ENCODE assay signal across 15 mouse cellular contexts in the genomic region with DNA sequence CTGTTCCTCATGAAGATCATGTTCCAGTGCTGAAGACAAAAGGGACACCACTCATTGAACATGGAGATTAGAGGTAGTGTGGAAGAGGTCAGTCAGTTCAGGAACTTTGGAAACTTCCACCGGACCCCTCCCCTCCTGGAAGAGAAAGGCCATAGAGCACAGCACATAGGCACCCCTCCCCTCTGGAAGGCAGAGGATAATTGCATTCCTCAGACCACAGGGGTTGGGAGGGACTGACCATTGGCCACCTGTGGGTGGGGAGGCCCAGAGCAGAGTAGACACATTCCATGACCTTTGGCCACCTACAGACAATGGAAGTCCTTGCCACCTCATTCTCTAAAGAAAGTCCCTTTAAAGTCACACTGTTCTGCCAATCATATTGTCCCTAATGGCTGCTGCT.
DNase-seq lines count a peak whose midpoint lies in the region; ATAC-seq lines count a peak whose summit lies in the region.
"Had no signal": no experiment of that assay in that cellular context is flagged by ENCODE, and none has a peak within 500 bp of the region (broad histone marks: within the 10 kb centered on the region; RNA-seq: fewer than 3 reads in every experiment).

No protein-coding gene starts in this region.

- H3K4me2 ChIP-seq in kidney, embryonic 16.5 days (replicated peaks; ENCODE audit: low read depth, low read length): no peak overlapping the region
- H3K4me2 ChIP-seq: embryonic facial prominence, embryonic 13.5 days; forebrain, embryonic 12.5 days; limb, embryonic 15.5 days had no signal

- no peaks in the 10 kb centered on the region for H3K9me3 ChIP-seq in kidney, embryonic 16.5 days (ENCODE audit: low read length)
- no peaks in the 10 kb centered on the region for H3K9me3 ChIP-seq in heart, embryonic 10.5 days
- H3K9me3 ChIP-seq: embryonic facial prominence, embryonic 13.5 days; forebrain, embryonic 12.5 days; limb, embryonic 15.5 days had no signal

- H3K4me3 ChIP-seq in kidney, embryonic 16.5 days (ENCODE audit: low read length): no peak overlapping the region
- no peak overlapping the region for H3K4me3 ChIP-seq in heart, embryonic 10.5 days
- H3K4me3 ChIP-seq: embryonic facial prominence, embryonic 13.5 days; forebrain, embryonic 12.5 days; limb, embryonic 15.5 days had no signal

- DNase-seq in retina, postnatal 1 day: peak; percentile 6
- no peak for DNase-seq in retina, embryonic 14.5 days (ENCODE audit: low spot score)
- peak; percentile 43 for DNase-seq in embryo, embryonic 9.5 days (ENCODE audit: extremely low spot score)
- DNase-seq in heart, embryonic 10.5 days (ENCODE audit: low spot score): no peak
- DNase-seq in heart, postnatal 4 days: no peak
- DNase-seq in spleen, postnatal 10 days (ENCODE audit: low spot score in 2 of 2): no peak
- DNase-seq: adrenal gland, postnatal 14 days; cerebellum, adult 9-11 months; heart, adult 18-20 months; liver, postnatal 0 days; spleen, adult 18-20 months had no signal

- no peak overlapping the region for H3K9ac ChIP-seq in kidney, embryonic 16.5 days (replicated peaks; ENCODE audit: low read length)
- H3K9ac ChIP-seq: embryonic facial prominence, embryonic 13.5 days; forebrain, embryonic 12.5 days; limb, embryonic 15.5 days; liver, postnatal 0 days had no signal

- no peak overlapping the region for H3K27ac ChIP-seq in kidney, embryonic 16.5 days (ENCODE audit: low read length)
- H3K27ac ChIP-seq in heart, embryonic 10.5 days: no peak overlapping the region
- H3K27ac ChIP-seq: embryonic facial prominence, embryonic 13.5 days; forebrain, embryonic 12.5 days; limb, embryonic 15.5 days had no signal

- 28% methylated on average over 1 of the region's 1 CpGs for whole genome bisulfite sequencing in kidney, embryonic 16.5 days
- 50% methylated on average over 1 of the region's 1 CpGs for WGBS in heart, embryonic 10.5 days

- H3K4me1 ChIP-seq in kidney, embryonic 16.5 days (ENCODE audit: insufficient read depth, low read length): 0 out of 2 replicates have a peak, but pooled peaks cover 3% of the 10 kb centered on the region
- no peaks in the 10 kb centered on the region for H3K4me1 ChIP-seq in heart, embryonic 10.5 days
- H3K4me1 ChIP-seq: embryonic facial prominence, embryonic 13.5 days; forebrain, embryonic 12.5 days; limb, embryonic 15.5 days had no signal

- no peaks in the 10 kb centered on the region for H3K36me3 ChIP-seq in kidney, embryonic 16.5 days (ENCODE audit: insufficient read depth, low read length)
- no peaks in the 10 kb centered on the region for H3K36me3 ChIP-seq in heart, embryonic 10.5 days
- H3K36me3 ChIP-seq: embryonic facial prominence, embryonic 13.5 days; forebrain, embryonic 12.5 days; limb, embryonic 15.5 days had no signal

- ATAC-seq in kidney, embryonic 16.5 days (ENCODE audit: low FRiP score, low TSS enrichment): peak; percentile 85
- ATAC-seq: liver, postnatal 0 days had no signal

- no peaks in the 10 kb centered on the region for H3K27me3 ChIP-seq in kidney, embryonic 16.5 days (ENCODE audit: insufficient read depth, low read length)
- H3K27me3 ChIP-seq in heart, embryonic 10.5 days (ENCODE audit: insufficient read depth, poor library complexity, severe bottlenecking): no peaks in the 10 kb centered on the region
- H3K27me3 ChIP-seq: embryonic facial prominence, embryonic 13.5 days; forebrain, embryonic 12.5 days; limb, embryonic 15.5 days had no signal

Comparison
In these comparisons a context has a peak if more than half of its experiments do, and no peak if none do; other contexts are left out.
1. DNase-seq: peak in retina, postnatal 1 day (single experiment) and embryo, embryonic 9.5 days (single experiment); none in retina, embryonic 14.5 days (single experiment), heart, embryonic 10.5 days (single experiment), heart, postnatal 4 days (single experiment) and spleen, postnatal 10 days (0 of 2).